Mouse (Mus musculus): ENCODE data around the gene Magt1. TPM values are rescaled to one million over a fixed set of nuclear protein-coding genes. Genes with fewer than 3 reads are reported as not detected.
"Not testable (repeated sequence)": the region's sequence is repeated elsewhere in the genome, so short reads cannot be mapped to it uniquely, and the experiment has no call there.

Gene Magt1
- total RNA-seq, 2 experiments from 2014 or later: 18.4 to 20.3 TPM

- ATAC-seq (replicated peaks; ENCODE audit: low FRiP score, poor library complexity, severe bottlenecking): no peak
Measured at GRCm38 (mm10) chrX:106001605-106002004, 10.1 kb downstream of the Magt1 start.

GRCm38 (mm10) chrX:105957091-105957490 is 54.6 kb downstream of the Magt1 start:
- ATAC-seq (replicated peaks; ENCODE audit: low FRiP score, poor library complexity, severe bottlenecking): not testable (repeated sequence)

DNA sequence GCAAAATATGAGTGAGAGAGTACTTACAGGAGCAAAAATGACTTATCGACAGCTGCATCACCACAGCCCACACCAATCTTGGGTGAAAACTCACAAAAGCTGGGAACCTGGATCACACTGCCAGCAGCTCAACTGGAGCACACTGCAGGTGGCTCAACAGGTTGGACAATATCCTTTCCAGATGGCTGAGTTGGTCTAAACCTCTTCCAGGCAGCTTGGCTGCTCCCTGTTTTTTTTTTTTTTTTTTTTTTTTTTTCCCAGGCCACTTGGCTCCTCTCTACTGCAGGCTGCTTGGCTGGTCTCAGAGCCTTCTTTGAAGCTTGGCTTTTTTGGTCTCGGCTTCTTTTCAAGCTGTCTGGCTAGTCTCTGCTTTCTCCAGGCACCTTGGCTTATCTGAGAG is 57.7 kb downstream of the Magt1 start:
- no peak for ATAC-seq (replicated peaks; ENCODE audit: low FRiP score, poor library complexity, severe bottlenecking)

GRCm38 (mm10) chrX:105946357-105946756 is 65.3 kb downstream of the Magt1 start:
- ATAC-seq (replicated peaks; ENCODE audit: low FRiP score, poor library complexity, severe bottlenecking): no peak

DNA sequence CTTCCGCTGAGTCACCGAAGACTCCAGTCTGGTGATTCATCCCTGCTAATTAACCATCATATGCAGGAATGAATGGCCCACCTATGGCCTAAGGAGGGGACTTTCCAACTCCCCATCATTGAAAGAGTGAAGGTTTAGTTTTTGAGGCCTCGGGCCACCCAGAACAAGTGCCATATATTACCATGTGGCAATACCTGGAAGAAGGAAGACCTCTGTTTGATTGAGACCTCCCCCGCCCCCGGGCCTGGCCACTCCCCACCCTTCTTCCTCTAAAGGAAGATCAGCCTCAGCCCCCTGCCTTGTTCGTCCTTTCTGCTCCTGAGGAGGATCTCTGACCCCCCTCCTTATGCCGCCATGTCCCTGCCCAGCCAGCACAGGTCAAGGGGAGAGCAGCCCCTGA is 72.5 kb downstream of the Magt1 start:
- no peak for ATAC-seq (replicated peaks; ENCODE audit: low FRiP score, poor library complexity, severe bottlenecking)

GRCm38 (mm10) chrX:105937736-105938135 is 74.0 kb downstream of the Magt1 start:
- ATAC-seq (replicated peaks; ENCODE audit: low FRiP score, poor library complexity, severe bottlenecking): no peak

DNA sequence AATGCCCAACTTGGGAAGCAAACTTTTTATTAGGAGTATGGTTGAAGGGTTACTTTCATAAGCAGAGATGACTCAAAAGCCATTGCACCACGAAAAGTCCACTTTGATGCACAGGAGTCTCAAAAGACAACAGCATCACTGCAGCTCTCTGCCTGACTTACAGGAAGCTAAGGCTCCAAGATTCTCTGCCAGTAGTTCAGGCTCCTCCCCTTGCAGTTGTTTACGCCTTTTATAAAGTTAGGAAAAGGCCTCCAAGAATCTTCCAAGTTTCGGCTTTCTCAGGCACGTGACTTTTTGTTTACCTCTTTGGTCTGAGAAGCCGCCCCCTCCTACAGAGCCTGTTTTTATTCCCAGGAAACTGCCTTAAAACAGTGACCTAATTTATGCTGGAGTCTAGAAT is 77.4 kb downstream of the Magt1 start:
- ATAC-seq (replicated peaks; ENCODE audit: low FRiP score, poor library complexity, severe bottlenecking): no peak

GRCm38 (mm10) chrX:105929478-105930038 is 82.1 kb downstream of the Magt1 start:
- ATAC-seq (replicated peaks; ENCODE audit: low FRiP score, poor library complexity, severe bottlenecking): peak; percentile 25; the same call in 1 of the 2 replicates

DNA sequence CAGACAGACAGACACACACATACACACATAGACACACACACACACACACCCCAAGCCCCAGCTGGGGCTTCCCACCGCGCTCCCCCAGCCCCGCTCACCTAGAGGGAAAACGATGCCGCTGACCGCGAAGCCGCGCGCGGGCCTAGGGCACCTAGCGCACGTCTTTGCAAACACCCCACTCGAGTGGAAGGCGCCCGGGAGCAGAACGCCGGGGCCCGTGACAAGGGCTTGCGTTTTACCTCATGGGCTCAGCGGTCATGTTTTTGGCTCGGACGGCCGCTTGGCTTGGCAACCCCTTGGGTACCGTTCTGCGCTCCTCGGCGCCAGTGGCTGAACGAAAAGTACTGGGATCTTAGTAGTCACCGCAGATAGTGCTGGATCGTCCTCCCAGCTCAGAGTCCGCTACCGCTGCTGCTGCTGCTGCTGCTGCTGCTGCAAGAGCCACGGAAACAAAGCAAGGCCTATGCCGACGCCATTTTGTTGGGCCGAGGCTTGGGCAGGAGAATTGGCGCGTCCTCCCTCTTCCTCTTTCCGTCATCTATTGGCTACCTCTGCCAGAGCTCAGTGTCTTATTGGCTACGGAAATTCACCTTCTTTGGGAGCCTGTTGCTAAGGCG is 82.7 kb downstream of the Magt1 start, which contains the start of gene Atrx:
TSS of gene Atrx (minus strand) at position 543 of the 617 bp plus-strand sequence.
- peak; percentile 99 for ATAC-seq (replicated peaks; ENCODE audit: low FRiP score, poor library complexity, severe bottlenecking)

DNA sequence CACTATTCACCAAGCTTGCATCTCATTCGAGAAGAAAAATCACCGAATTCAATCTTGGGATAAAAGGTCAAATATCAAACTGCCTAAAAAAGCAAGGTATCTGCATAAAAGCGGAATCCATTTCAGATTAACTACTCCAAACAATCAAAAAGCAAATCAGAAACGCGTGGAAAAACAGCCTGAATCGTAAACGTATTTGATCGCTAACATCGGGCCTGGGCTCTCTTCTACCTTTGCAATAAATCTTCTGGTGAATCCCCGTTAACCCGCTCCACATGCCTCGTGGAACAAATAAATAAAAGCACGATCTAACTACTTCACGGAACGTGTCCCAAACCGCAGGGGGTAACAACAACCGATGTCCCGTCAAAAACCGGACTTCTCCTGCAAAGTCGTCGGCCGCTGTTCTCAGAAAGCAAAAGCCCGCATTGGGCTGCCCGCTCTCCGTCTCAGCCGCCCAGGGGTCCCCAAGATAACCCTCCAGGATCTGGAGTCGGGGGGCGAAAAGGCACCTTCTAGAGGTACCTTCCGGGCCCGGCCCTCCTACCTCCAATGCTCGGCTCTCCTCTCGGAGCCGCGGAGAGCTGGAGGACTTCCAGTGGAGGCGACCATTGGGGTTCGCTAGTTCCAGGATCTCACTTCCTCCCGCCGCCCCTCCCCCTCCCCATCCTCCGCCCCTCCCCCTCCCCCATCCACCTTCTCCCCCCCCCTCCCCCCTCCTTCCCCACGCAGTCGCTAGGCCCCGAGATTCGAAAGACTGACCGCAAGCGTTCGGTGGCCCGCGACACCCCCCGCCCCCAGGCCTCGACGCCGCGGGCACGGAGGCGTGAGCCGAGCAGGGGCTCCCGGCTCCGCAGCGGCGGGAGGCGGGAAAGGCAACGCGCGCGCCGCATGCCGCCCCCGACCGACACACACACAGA is 83.5 kb downstream of the Magt1 start:
- no peak for ATAC-seq (replicated peaks; ENCODE audit: low FRiP score, poor library complexity, severe bottlenecking)

DNA sequence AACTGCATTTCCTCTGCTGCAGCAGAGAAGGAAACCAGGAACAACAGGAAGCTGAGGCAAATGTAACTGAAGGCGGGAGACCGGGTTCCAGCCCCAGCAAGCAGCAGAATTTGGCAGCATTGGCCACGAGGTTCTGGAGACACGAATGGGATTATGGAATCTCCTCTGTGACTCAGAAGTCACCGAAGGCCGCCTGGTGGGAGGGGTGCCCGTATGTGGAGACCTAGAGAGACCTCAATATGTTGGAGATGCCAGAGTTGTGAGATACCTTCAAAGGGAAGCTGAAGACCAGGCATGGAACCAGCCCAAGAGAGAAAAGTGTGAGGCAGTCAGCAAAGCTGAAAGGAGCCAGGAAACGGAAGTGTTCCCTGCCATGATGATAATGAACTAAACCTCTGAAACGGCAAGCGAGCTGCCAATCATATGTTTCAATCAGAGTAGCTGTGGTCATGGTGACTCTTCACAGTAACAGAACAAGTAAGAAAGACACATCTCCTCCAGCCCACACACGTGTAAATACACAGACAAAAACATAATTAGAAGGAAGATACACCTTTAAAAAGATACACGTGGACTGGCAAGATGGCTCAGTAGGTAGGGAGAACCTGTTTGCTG is 85.5 kb downstream of the Magt1 start:
- no peak for ATAC-seq (replicated peaks; ENCODE audit: low FRiP score, poor library complexity, severe bottlenecking)

DNA sequence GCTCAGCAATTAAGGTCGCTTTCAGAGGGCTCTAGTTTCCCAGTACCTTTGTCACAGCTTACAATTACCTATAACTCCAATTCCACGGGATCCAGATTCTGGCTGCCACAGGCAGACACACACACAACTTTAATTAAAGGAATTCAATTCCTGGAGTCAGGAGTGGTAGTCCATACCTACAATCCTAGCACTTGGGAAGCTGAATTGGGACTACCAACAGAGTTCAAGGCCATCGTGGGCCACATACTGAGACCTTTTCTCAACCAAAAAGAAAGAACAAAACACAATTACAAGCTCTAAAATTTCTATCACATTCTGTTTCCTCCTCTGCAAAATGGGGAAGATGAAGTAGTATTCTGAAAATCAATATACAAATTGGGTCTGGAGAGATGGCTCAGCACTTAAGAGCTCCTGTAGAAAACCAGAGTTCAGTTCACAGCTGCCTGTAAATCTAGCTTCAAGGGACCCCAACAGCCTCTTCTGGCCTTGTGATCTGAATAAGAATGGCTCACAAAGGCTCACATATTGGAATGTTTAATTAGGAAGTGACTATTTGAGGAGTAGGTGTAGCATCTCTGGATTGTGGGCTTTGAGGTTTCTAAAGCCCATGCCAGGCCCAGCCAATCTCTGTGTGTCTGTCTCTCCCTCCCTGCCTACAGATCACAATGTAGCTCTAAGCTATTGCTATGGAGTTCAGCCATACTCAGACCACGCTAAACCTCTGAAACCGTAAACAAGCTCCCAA is 87.2 kb downstream of the Magt1 start:
- ATAC-seq (replicated peaks; ENCODE audit: low FRiP score, poor library complexity, severe bottlenecking): no peak

DNA sequence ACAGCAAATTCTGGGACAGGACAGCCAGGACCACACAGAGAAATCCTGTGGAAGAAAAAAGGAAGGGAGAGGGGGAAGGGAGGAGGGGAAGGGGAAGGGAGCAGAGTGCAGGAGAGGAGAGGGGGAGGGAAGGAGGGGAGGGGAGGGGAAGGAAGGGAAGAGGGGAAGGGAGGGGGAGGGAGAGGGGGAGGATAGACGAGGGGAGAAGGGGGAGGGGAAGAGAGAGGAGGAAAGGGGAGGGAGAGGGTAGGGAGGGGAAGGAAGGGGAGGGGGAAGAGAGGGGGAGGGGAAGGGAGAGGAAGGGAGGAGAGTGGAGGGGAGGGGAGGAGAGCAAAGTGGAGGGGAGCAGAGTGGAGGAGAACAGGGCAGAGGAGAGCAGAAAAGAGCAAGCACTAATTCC is 87.8 kb downstream of the Magt1 start:
- no peak for ATAC-seq (replicated peaks; ENCODE audit: low FRiP score, poor library complexity, severe bottlenecking)

DNA sequence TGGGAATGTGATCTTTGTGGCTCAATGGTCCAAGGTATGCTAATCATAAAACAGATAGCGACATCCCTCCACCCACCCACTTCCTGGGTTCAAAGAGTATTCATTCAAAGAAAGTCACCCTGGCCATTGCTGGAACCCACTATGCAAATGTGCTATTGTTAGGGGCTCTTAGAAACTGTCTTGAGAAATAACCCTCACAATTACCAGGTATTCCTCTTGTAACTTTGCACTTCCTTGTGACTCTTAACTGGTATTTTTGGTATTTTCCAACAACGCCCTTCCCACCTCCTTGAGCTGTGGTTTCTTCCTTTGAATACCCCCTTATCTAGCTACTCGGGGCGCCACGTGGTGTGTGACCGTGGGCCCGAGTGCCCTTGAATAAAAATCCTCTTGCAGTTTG is 88.7 kb downstream of the Magt1 start:
- ATAC-seq (replicated peaks; ENCODE audit: low FRiP score, poor library complexity, severe bottlenecking): not testable (repeated sequence)

DNA sequence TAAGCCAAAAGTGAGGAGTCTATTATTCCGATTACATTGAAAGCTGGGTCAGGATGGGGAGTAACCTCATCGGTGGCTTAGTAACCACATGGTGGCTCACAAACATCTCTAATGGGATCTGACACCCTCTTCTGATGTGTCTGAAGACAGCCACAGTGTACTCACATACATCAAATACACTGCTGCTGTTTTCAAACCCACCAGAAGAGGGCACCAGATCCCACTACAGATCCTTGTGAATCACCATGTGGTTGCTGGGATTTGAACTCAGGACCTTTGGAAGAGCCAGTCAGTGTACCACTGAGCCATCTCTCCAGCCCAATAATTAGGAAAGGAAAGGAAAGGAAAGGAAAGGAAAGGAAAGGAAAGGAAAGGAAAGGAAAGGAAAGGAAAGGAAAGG is 90.3 kb downstream of the Magt1 start:
- no peak for ATAC-seq (replicated peaks; ENCODE audit: low FRiP score, poor library complexity, severe bottlenecking)

Other genes starting within 250 kb of the Magt1 start
- not detected in 2 replicates for gene Fgf16, start 247.6 kb downstream of the Magt1 start, total RNA-seq (2015; ENCODE audit: low replicate concordance)
- not detected in 2 replicates for gene Fgf16, start 247.6 kb downstream of the Magt1 start, total RNA-seq (2017; ENCODE audit: low replicate concordance)
- gene Atrx, start 82.5 kb downstream of the Magt1 start, total RNA-seq (2015; ENCODE audit: low replicate concordance): 119 and 157 TPM in 2 replicates
- 306 and 315 TPM in 2 replicates for gene Atrx, start 82.5 kb downstream of the Magt1 start, total RNA-seq (2017; ENCODE audit: low replicate concordance)
- gene Cox7b, start 3.8 kb upstream of the Magt1 start, total RNA-seq (2015; ENCODE audit: low replicate concordance): 69.2 and 110 TPM in 2 replicates
- 104 and 107 TPM in 2 replicates for gene Cox7b, start 3.8 kb upstream of the Magt1 start, total RNA-seq (2017; ENCODE audit: low replicate concordance)
- 2.9 and 3.8 TPM in 2 replicates for gene Atp7a, start 15.4 kb upstream of the Magt1 start, total RNA-seq (2015; ENCODE audit: low replicate concordance)
- gene Atp7a, start 15.4 kb upstream of the Magt1 start, total RNA-seq (2017; ENCODE audit: low replicate concordance): 2.8 and 5.4 TPM in 2 replicates
- 1.3 and 11.5 TPM in 2 replicates for gene Tlr13, start 131.3 kb upstream of the Magt1 start, total RNA-seq (2015; ENCODE audit: low replicate concordance)
- 3.0 and 4.0 TPM in 2 replicates for gene Tlr13, start 131.3 kb upstream of the Magt1 start, total RNA-seq (2017; ENCODE audit: low replicate concordance)
- gene Pgk1, start 175.2 kb upstream of the Magt1 start, total RNA-seq (2015; ENCODE audit: low replicate concordance): 54.1 and 54.5 TPM in 2 replicates
- 28.2 and 28.8 TPM in 2 replicates for gene Pgk1, start 175.2 kb upstream of the Magt1 start, total RNA-seq (2017; ENCODE audit: low replicate concordance)
- 1.3 and 8.3 TPM in 2 replicates for gene Taf9b, start 209.3 kb upstream of the Magt1 start, total RNA-seq (2015; ENCODE audit: low replicate concordance)
- gene Taf9b, start 209.3 kb upstream of the Magt1 start, total RNA-seq (2017; ENCODE audit: low replicate concordance): 1.8 and 6.3 TPM in 2 replicates
- gene Fnd3c2, start 243.5 kb upstream of the Magt1 start, total RNA-seq (2015; ENCODE audit: low replicate concordance): not detected in 2 replicates
- gene Fnd3c2, start 243.5 kb upstream of the Magt1 start, total RNA-seq (2017; ENCODE audit: low replicate concordance): not detected in 2 replicates

Measured in erythroid progenitor cell, adult 5-6 weeks (primary cell).